8 mouse cellular contexts compared by ENCODE assay signal in the genomic region with DNA sequence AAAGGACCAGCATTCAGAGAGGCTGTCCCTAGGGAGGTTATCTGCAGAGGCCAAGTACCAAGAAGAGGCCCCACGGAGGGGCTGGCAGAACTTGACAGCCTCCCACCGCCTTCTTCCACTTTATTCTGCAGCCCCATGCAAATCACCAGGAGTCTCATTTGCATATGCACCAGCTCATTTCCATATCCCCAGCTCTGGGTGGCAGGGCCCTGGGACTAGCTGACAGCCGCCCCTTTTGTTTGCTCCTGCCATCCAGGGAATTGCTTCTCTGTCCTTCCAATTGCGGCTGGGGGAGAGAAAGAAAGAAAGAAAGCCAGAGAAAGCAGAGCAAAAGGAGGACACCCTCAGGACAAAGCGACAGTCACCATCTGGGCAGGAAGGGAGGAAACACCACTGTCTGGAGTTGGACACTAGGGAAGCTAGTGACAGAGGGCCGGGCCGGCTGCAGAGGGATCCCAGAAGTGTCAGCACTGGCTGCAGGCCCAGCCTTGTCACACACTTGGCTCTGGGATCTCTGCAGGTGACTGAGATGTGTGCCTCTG.
DNase-seq lines count a peak whose midpoint lies in the region; ATAC-seq and TF ChIP-seq lines count a peak whose summit lies in the region.

No protein-coding gene starts in this region.

- H3K27me3 ChIP-seq in forebrain, embryonic 12.5 days: no peaks in the 10 kb centered on the region
- no peaks in the 10 kb centered on the region for H3K27me3 ChIP-seq in hindbrain, embryonic 15.5 days
- H3K27me3 ChIP-seq in neural tube, embryonic 12.5 days (replicated peaks): no peaks in the 10 kb centered on the region
- no peaks in the 10 kb centered on the region for H3K27me3 ChIP-seq in thymus, adult 2 months (ENCODE audit: control insufficient read depth, insufficient read depth, low read length)

- peak; percentile 69 for DNase-seq in left cerebral cortex, postnatal 4 days
- no peak for DNase-seq in left cerebral cortex, adult 9 months (ENCODE audit: low spot score in 2 of 2)
- no peak for DNase-seq in testis, postnatal 14 days (ENCODE audit: low spot score)
- no peak for DNase-seq in thymus, adult 2 months
- DNase-seq in gastrocnemius, postnatal 14 days: no peak

- peak; percentile 90 for ATAC-seq in forebrain, embryonic 12.5 days (ENCODE audit: low FRiP score)
- ATAC-seq in hindbrain, embryonic 15.5 days (ENCODE audit: low FRiP score, low read depth): peak; percentile 77
- ATAC-seq in neural tube, embryonic 12.5 days (ENCODE audit: low FRiP score, low read depth): peak; percentile 87

- H3K27ac ChIP-seq in forebrain, embryonic 12.5 days: peak overlapping the region; percentile 97
- peak overlapping the region; percentile 72 for H3K27ac ChIP-seq in hindbrain, embryonic 15.5 days (replicated peaks)
- H3K27ac ChIP-seq in neural tube, embryonic 12.5 days: peak overlapping the region; percentile 82
- H3K27ac ChIP-seq in thymus, adult 2 months (ENCODE audit: control insufficient read depth, insufficient read depth, low read length): no peak overlapping the region

- H3K9ac ChIP-seq in forebrain, embryonic 12.5 days: peak overlapping the region; percentile 29; the same call in 1 of the 2 replicates
- no peak overlapping the region for H3K9ac ChIP-seq in hindbrain, embryonic 15.5 days
- H3K9ac ChIP-seq in neural tube, embryonic 12.5 days: 0 out of 2 replicates have a peak overlapping the region, but pooled peaks have one; percentile 2

- H3K36me3 ChIP-seq in forebrain, embryonic 12.5 days (replicated peaks): no peaks in the 10 kb centered on the region
- no peaks in the 10 kb centered on the region for H3K36me3 ChIP-seq in hindbrain, embryonic 15.5 days
- no peaks in the 10 kb centered on the region for H3K36me3 ChIP-seq in neural tube, embryonic 12.5 days
- no peaks in the 10 kb centered on the region for H3K36me3 ChIP-seq in thymus, adult 2 months (ENCODE audit: control insufficient read depth, insufficient read depth, low read length)

- H3K4me2 ChIP-seq in forebrain, embryonic 12.5 days: peak overlapping the region; percentile 19
- no peak overlapping the region for H3K4me2 ChIP-seq in hindbrain, embryonic 15.5 days
- 0 out of 2 replicates have a peak overlapping the region, but pooled peaks have one; percentile 2 for H3K4me2 ChIP-seq in neural tube, embryonic 12.5 days (replicated peaks)

- no peak overlapping the region for H3K4me3 ChIP-seq in forebrain, embryonic 12.5 days (replicated peaks)
- no peak overlapping the region for H3K4me3 ChIP-seq in hindbrain, embryonic 15.5 days
- H3K4me3 ChIP-seq in neural tube, embryonic 12.5 days: no peak overlapping the region
- no peak overlapping the region for H3K4me3 ChIP-seq in thymus, adult 2 months (ENCODE audit: control insufficient read depth, insufficient read depth, low read length)

- no peaks in the 10 kb centered on the region for H3K9me3 ChIP-seq in forebrain, embryonic 12.5 days
- H3K9me3 ChIP-seq in hindbrain, embryonic 15.5 days: no peaks in the 10 kb centered on the region
- H3K9me3 ChIP-seq in neural tube, embryonic 12.5 days: no peaks in the 10 kb centered on the region

- intact Hi-C loops in left cerebral cortex, postnatal 4 days (cut with DNase I): no loop called here
- intact Hi-C loops in gastrocnemius, postnatal 14 days (cut with DNase I; ENCODE audit: low total_unique reads): no loop called here

- H3K4me1 ChIP-seq in forebrain, embryonic 12.5 days: peaks cover 33% of the 10 kb centered on the region
- H3K4me1 ChIP-seq in hindbrain, embryonic 15.5 days (replicated peaks): peaks cover 22% of the 10 kb centered on the region
- peaks cover 30% of the 10 kb centered on the region for H3K4me1 ChIP-seq in neural tube, embryonic 12.5 days
- H3K4me1 ChIP-seq in thymus, adult 2 months (replicated peaks; ENCODE audit: control insufficient read depth, insufficient read depth, low read length): no peaks in the 10 kb centered on the region

- WGBS in forebrain, embryonic 12.5 days: 2% methylated on average over 7 of the region's 7 CpGs
- 8% methylated on average over 7 of the region's 7 CpGs for WGBS in hindbrain, embryonic 15.5 days
- WGBS in neural tube, embryonic 12.5 days: 3% methylated on average over 7 of the region's 7 CpGs
- WGBS in thymus, adult 2 months: 84% methylated on average over 7 of the region's 7 CpGs

- TF ChIP-seq CTCF in thymus, adult 2 months (IDR thresholded peaks at IDR 0.05; ENCODE audit: borderline replicate concordance, control insufficient read depth, extremely low read depth, insufficient read depth, low read length, poor library complexity): no peak

- TF ChIP-seq POLR2A in thymus, adult 2 months (IDR thresholded peaks at IDR 0.05; ENCODE audit: control insufficient read depth, extremely low read depth, insufficient read depth, low read length, poor library complexity): no peak
